Mouse (Mus musculus) liver, postnatal 0 days (tissue): ENCODE measurements around the gene Npepl1. TPM values are rescaled to one million over a fixed set of nuclear protein-coding genes. Genes with fewer than 3 reads are reported as not detected.

Source experiments
- ATAC-seq: fragments of 200-750 bp; cut with Nextera tagmentation; 2 replicates; pipeline ENCODE4 v1.8.0; 2017; ENCODE audit warnings: mild to moderate bottlenecking, moderate library complexity
- DNase-seq: peaks from one replicate; pipeline ENCODE4 v3.0.0-alpha.2; 2016
- H3K27ac ChIP-seq: fragments of 300-500 bp; sonication (generic); 2 replicates; pipeline ENCODE4 v1.5.1; 2014; ENCODE audit warnings: antibody characterized with exemption, moderate library complexity, mild to moderate bottlenecking, low read depth
- H3K27me3 ChIP-seq: fragments of 300-500 bp; sonication (generic); 2 replicates; pipeline ENCODE4 v1.6.1; 2014; ENCODE audit warnings: low read length, control low read depth, mixed read lengths; ENCODE audit not compliant: insufficient read depth
- H3K36me3 ChIP-seq: fragments of 300-500 bp; sonication (generic); replicated peaks from 2 replicates; pipeline ENCODE4 v1.6.1; 2014; ENCODE audit warnings: mild to moderate bottlenecking, control low read depth, low read length, moderate library complexity, mixed read lengths; ENCODE audit not compliant: insufficient read depth
- H3K4me1 ChIP-seq: fragments of 300-500 bp; sonication (generic); 2 replicates; pipeline ENCODE4 v1.6.1; 2014; ENCODE audit warnings: antibody characterized with exemption, mild to moderate bottlenecking, control low read depth; ENCODE audit not compliant: insufficient read depth
- H3K4me2 ChIP-seq: fragments of 300-500 bp; sonication (generic); 2 replicates; pipeline ENCODE4 v1.6.1; 2014; ENCODE audit warnings: low read depth, mild to moderate bottlenecking, low read length, moderate library complexity, mixed read lengths
- H3K4me3 ChIP-seq: fragments of 300-500 bp; sonication (generic); 2 replicates; pipeline ENCODE4 v1.5.1; 2014; ENCODE audit warnings: low read depth, low read length
- H3K9ac ChIP-seq: fragments of 300-500 bp; sonication (generic); replicated peaks from 2 replicates; pipeline ENCODE4 v1.6.1; 2014; ENCODE audit warnings: mild to moderate bottlenecking, moderate library complexity
- H3K9me3 ChIP-seq: fragments of 300-500 bp; sonication (generic); 2 replicates; pipeline ENCODE4 v1.6.1; 2016; ENCODE audit warnings: mild to moderate bottlenecking, control low read depth, low read length, mixed read lengths
- CTCF ChIP-seq: sonication (generic); IDR thresholded peaks from 2 replicates; pipeline ENCODE4 v1.5.1; 2016; ENCODE audit warnings: antibody characterized with exemption, low read depth
- EP300 ChIP-seq: IDR thresholded peaks from 2 replicates; pipeline ENCODE4 v1.6.1; 2016; ENCODE audit warnings: antibody characterized with exemption, low read depth, mild to moderate bottlenecking
- WGBS: fragments of 180-500 bp; shearing (Covaris S2); extraction: QIAGEN DNeasy Blood & Tissue Kit; methylation state at CpG from one replicate; pipeline ENCODE4 v1.1.7; 2014; ENCODE audit not compliant: insufficient replicate concordance; 5-methylcytosine and 5-hydroxymethylcytosine counted together
- polyA plus RNA-seq: library from polyadenylated mRNA; unstranded; fragments of >200 nt; fragmentation: Nextera tagmentation; extraction: Ambion mirVana; gene quantifications from 2 replicates; pipeline ENCODE4 v1.2.1, GENCODE M21; 2015

The Npepl1 gene
- polyA plus RNA-seq = 30.8 and 32.0 TPM in 2 replicates

GRCm38 (mm10) chr2:174109991-174110782, at the start of gene Npepl1:
Gene Npepl1 (plus strand): TSS chr2:174110349.
- no peaks in the 10 kb centered on the region for H3K9me3 ChIP-seq
- H3K27me3 ChIP-seq = no peaks in the 10 kb centered on the region
- ATAC-seq (peak; percentile 92), DNase-seq (peak; percentile 70)
- peak within 1 kb of the TSS; percentile 70 for H3K4me3 ChIP-seq
- 1% methylated on average over 54 of the region's 90 CpGs for WGBS
- peaks cover 16% of the 10 kb centered on the region for H3K4me1 ChIP-seq
- 0 out of 2 replicates have a peak, but pooled peaks cover 5% of the 10 kb centered on the region for H3K36me3 ChIP-seq
- peak within 1 kb of the TSS; percentile 80 for H3K27ac ChIP-seq
- peak within 1 kb of the TSS; percentile 93 for H3K4me2 ChIP-seq
- TF ChIP-seq EP300 (no peak), CTCF (peak; percentile 34)
- H3K9ac ChIP-seq = peak within 1 kb of the TSS; percentile 83

GRCm38 (mm10) chr2:174061219-174061618, 48.9 kb upstream of the Npepl1 start:
- TF ChIP-seq EP300 (no peak), CTCF (no peak)
- ATAC-seq (no peak), DNase-seq (peak; percentile 7)
- Histone ChIP-seq H3K9ac (no peak overlapping the region), H3K27ac (no peak overlapping the region), H3K27me3 (no peaks in the 10 kb centered on the region), H3K9me3 (no peaks in the 10 kb centered on the region), H3K4me3 (no peak overlapping the region), H3K4me1 (no peaks in the 10 kb centered on the region), H3K4me2 (no peak overlapping the region), H3K36me3 (no peaks in the 10 kb centered on the region)
- 25% methylated on average over 2 of the region's 2 CpGs for WGBS

- WGBS = 60% methylated on average over 6 of the region's 6 CpGs
- H3K27me3 ChIP-seq = no peaks in the 10 kb centered on the region
- no peak for ATAC-seq
- no peak overlapping the region for H3K9ac ChIP-seq
- H3K4me2 ChIP-seq = no peak overlapping the region
- TF ChIP-seq CTCF (no peak), EP300 (no peak)
- no peak for DNase-seq
- no peak overlapping the region for H3K4me3 ChIP-seq
- H3K36me3 ChIP-seq = no peaks in the 10 kb centered on the region
- no peaks in the 10 kb centered on the region for H3K9me3 ChIP-seq
- no peaks in the 10 kb centered on the region for H3K4me1 ChIP-seq
- no peak overlapping the region for H3K27ac ChIP-seq
Observed at GRCm38 (mm10) chr2:174063074-174063473, 47.1 kb upstream of the Npepl1 start.

- no peak for DNase-seq
- Histone ChIP-seq H3K4me2 (no peak overlapping the region), H3K9me3 (no peaks in the 10 kb centered on the region), H3K4me1 (no peaks in the 10 kb centered on the region), H3K9ac (no peak overlapping the region), H3K36me3 (no peaks in the 10 kb centered on the region), H3K27ac (no peak overlapping the region), H3K27me3 (no peaks in the 10 kb centered on the region), H3K4me3 (no peak overlapping the region)
- 63% methylated on average over 9 of the region's 9 CpGs for WGBS
- TF ChIP-seq EP300 = no peak
- TF ChIP-seq CTCF = no peak
- no peak for ATAC-seq
Observed at GRCm38 (mm10) chr2:174063527-174064211, 46.5 kb upstream of the Npepl1 start.

GRCm38 (mm10) chr2:174067793-174068419, 42.2 kb upstream of the Npepl1 start:
- Histone ChIP-seq H3K27ac (no peak overlapping the region), H3K4me2 (no peak overlapping the region), H3K4me3 (no peak overlapping the region), H3K4me1 (no peaks in the 10 kb centered on the region), H3K9me3 (no peaks in the 10 kb centered on the region), H3K9ac (no peak overlapping the region), H3K36me3 (no peaks in the 10 kb centered on the region), H3K27me3 (no peaks in the 10 kb centered on the region)
- DNase-seq = no peak
- TF ChIP-seq EP300 (no peak), CTCF (no peak)
- WGBS = 66% methylated on average over 6 of the region's 6 CpGs
- ATAC-seq = no peak

GRCm38 (mm10) chr2:174069532-174070049, 40.6 kb upstream of the Npepl1 start:
- Histone ChIP-seq H3K9me3 (no peaks in the 10 kb centered on the region), H3K4me3 (no peak overlapping the region), H3K4me1 (no peaks in the 10 kb centered on the region; the same call in 1 of the 2 replicates), H3K4me2 (no peak overlapping the region), H3K9ac (no peak overlapping the region), H3K27ac (no peak overlapping the region), H3K36me3 (no peaks in the 10 kb centered on the region), H3K27me3 (no peaks in the 10 kb centered on the region)
- ATAC-seq (no peak), DNase-seq (no peak)
- WGBS = 45% methylated on average over 3 of the region's 3 CpGs
- TF ChIP-seq EP300 (no peak), CTCF (no peak)
